Mouse (Mus musculus): ENCODE data around the gene Cabp1. TPM values are rescaled to one million over a fixed set of nuclear protein-coding genes. Genes with fewer than 3 reads are reported as not detected.

Gene Cabp1
- polyA plus RNA-seq, 2 experiments from 2014 or later: not detected

DNA sequence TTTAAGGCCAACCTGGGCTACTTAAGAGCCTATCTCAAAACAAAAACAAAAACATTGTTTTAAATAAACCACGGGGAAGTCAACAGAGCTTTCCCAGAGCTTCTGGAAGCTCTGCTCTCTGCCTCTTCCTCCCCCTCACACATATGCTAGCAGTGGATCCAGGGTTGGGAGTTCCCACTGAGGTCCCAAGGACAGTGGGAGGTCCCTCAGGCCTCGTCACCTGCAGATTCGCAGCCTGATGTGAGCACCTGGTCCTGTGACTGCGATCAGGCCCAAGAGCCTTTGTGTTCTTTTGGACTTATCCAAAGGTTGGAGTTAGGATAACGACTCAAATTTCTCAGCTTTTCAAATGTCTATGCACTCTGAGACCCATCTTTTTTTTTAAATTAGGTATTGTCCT, 14.4 kb upstream of the Cabp1 start:
- ATAC-seq: no peak

- no peak for ATAC-seq
Observed at GRCm38 (mm10) chr5:115207892-115208291, 13.7 kb upstream of the Cabp1 start.

GRCm38 (mm10) chr5:115207244-115207643, 13.1 kb upstream of the Cabp1 start:
- no peak for ATAC-seq

DNA sequence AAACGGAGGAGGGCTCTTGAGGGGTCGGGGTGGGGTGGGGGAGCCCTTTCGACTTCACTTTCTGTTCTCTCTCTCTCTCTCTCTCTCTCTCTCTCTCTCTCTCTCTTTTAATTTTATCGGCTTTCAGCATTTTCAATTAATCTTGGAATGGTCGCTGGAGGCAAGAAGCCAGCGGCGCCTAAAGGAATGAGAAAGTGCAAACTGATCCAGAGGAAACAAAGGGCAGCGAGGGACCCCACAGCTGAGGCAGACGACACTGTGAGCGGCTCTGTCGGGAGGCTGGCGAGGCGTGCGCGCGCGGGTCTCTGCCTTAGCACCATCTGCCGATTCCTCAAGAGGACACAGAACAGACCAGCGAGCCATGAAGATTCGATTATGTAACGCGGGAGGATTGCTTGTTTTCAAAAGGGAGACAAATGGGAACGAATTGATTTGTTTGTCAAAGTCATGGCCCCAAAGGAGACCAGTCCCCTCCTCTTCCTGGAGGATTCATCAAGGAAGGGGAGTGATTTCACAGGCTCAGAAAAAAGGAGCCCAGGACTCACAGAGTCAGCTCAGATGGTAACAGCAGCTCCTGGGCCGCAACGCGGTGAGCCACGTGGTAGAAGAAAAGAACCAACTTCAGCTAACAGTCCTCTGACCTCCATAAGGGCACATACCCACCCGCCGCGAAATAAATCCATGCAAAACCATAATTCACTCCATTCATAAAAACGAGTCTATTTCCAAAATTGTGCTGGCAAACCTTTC, 10.6 kb upstream of the Cabp1 start:
- ATAC-seq: no peak

DNA sequence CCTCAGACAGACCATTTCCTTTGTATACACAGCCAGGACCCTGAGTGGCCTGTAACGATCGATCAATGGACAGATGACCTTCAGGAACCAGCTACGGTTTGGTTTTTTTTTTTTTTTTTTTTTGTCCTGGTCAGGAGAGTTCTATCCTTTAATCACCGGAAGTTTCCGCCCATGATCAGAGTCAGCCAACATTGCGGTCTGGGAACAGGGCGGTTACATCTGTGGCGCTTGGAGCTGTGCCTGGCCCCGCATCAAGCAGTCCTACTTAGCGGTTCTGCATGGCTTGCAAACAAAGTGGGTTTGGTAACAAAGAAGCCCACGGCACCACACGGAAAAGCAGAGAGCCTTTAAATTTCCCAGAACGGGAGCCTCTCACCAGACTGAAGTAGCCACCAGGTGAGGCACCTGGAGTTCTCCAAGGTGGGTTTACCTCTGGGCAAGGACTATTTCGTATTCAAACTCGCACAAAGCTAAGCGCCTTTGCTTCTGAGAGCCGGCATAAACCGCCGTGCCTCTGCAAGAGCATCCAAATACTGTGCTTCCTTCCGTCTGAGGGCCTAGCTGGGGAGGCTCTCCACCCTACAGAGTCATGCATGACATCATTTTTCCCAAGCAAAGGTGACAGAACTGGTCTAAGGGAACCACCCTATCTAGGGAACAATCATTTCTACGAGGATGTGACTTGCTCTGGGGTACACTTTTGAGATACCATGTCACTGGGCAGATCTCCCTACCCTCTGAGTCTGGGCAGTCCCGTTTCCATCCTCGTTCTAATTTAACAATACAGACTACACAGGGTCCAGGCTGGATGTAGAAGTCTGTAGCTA, 9.8 kb upstream of the Cabp1 start:
- ATAC-seq: no peak

- no peak for ATAC-seq
Observed at GRCm38 (mm10) chr5:115194626-115195221, 543 bp upstream of the Cabp1 start.

- ATAC-seq: peak; percentile 70
Observed at GRCm38 (mm10) chr5:115193226-115193625, 955 bp downstream of the Cabp1 start.

- no peak for ATAC-seq
Observed at GRCm38 (mm10) chr5:115192828-115193195, 1.4 kb downstream of the Cabp1 start.

GRCm38 (mm10) chr5:115191880-115192827, 2.0 kb downstream of the Cabp1 start:
- ATAC-seq: no peak

- no peak for ATAC-seq
Observed at GRCm38 (mm10) chr5:115190081-115190480, 4.1 kb downstream of the Cabp1 start.

- ATAC-seq: no peak
Observed at GRCm38 (mm10) chr5:115188824-115189223, 5.4 kb downstream of the Cabp1 start.

DNA sequence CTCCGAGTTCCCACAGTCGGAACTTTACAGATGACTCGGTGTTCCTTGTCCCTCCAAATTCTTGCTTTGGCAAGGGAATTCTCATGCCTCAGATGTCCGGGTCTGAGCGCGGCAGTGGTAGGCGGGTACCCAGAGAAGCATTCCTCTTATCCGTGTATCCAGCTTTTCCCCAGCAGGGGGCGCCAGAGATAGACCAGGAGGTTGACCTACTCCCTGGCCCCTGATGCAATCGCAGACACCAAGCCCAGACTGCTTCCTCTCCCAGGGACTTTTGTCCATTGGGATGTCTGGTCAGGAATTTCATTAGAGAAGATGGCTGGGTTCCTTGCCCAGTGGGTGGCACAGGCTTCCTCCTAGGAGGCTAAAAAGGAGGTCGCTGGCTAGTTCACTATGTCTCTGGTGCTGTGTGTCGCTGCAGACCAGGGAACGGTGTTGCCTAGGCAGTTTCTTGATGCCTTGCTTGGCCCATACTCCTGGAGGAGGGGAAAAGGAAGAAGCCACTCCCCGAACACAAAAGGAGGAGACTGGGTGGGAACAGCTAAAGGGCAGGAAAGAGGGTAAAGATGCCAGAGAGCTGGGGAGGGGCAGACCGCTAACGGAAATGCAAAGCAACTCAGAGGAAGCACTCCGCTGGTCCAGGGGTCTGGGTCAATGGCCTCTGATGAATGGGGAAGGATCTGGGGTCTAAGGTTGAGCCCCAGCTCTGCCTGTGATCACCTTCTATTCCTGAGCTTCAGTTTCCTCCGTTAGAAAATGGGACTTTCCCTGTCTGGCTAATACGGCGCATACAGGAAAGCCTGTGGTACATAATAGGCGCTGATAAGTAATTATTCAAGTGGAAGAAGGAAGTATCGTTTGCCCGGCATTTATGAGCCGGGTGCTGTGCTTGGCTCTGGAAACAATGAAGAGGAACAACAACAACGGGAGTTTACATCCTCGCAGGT, 6.7 kb downstream of the Cabp1 start:
- peak; percentile 91 for ATAC-seq

GRCm38 (mm10) chr5:115186371-115187073, 7.7 kb downstream of the Cabp1 start:
- ATAC-seq: no peak

DNA sequence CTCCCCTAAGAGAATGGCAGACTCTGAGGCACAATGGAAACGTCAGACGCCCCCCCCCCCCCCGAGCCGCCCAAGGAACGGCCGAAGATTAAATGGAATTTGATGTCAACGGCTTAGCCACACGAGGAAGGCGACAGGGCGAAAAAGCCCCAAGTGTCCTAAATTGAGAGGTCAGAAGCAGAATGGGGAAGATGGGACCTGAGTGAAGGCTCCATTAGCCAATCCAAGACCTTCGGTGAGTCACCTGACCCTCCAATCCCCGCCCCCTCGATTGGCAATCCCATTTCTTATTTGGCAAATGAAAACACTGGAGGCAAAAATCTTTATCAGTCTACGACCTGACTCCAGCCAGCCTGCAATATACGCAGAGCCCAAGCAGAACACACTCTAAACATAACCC, 9.5 kb downstream of the Cabp1 start:
- no peak for ATAC-seq

- no peak for ATAC-seq
Observed at GRCm38 (mm10) chr5:115183482-115183881, 10.7 kb downstream of the Cabp1 start.

GRCm38 (mm10) chr5:115182925-115183324, 11.3 kb downstream of the Cabp1 start:
- ATAC-seq: no peak

- peak; percentile 70 for ATAC-seq
Observed at GRCm38 (mm10) chr5:115181248-115181940, 12.8 kb downstream of the Cabp1 start.

DNA sequence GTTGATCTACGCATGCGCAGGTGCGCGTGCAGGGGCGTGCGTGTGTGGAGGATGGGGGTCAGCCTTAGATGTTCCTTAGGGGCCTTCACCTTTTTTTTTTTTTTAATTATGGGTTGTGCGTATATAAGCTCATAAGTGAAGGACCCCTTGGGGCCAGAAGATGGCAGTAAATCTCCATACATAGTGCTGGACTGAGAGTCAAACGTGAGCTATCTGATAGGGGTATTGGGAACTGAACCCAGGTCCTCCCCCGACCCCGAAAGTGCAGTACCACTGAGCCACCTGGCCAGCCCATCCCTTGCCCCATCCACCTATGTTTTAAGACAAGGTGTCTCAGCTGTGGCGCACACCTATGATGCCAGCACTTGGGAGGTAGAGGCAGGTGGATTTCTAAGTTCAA, 14.6 kb downstream of the Cabp1 start:
- no peak for ATAC-seq

- no peak for ATAC-seq
Observed at GRCm38 (mm10) chr5:115177866-115178265, 16.3 kb downstream of the Cabp1 start.

- ATAC-seq: no peak
Observed at GRCm38 (mm10) chr5:115174554-115174953, 19.6 kb downstream of the Cabp1 start.
